Mouse (Mus musculus) thymus, adult 2 months (tissue): ENCODE measurements around the gene Dnah12.

ENCODE experiments used
- CTCF ChIP-seq: fragments of 200-500 bp; IDR thresholded peaks from 2 replicates; pipeline ENCODE4 v1.5.1; 2012; ENCODE audit warnings: mild to moderate bottlenecking, control low read depth, low read length, moderate library complexity, borderline replicate concordance; ENCODE audit not compliant: control insufficient read depth, poor library complexity, insufficient read depth; ENCODE audit errors: extremely low read depth
- POLR2A ChIP-seq: fragments of 200-500 bp; IDR thresholded peaks from 2 replicates; pipeline ENCODE4 v1.6.1; 2012; ENCODE audit warnings: mild to moderate bottlenecking, low read length, control low read depth, moderate library complexity; ENCODE audit not compliant: control insufficient read depth, poor library complexity, insufficient read depth; ENCODE audit errors: extremely low read depth

- no peak for TF ChIP-seq CTCF
- TF ChIP-seq POLR2A, result no peak
These were observed 106.2 kb downstream of the Dnah12 start for GRCm38 (mm10) chr14:26799286-26799685.
